Mouse (Mus musculus): ENCODE data around the gene Tyrobp. TPM values are rescaled to one million over a fixed set of nuclear protein-coding genes. Genes with fewer than 3 reads are reported as not detected.

Tyrobp gene
- polyA plus RNA-seq (2017; shearing (Covaris generic)) = 14.5 TPM

GRCm38 (mm10) chr7:30413596-30413995 lies at the start of gene Tyrobp:
Tyrobp (plus strand) TSS chr7:30413760.

DNA sequence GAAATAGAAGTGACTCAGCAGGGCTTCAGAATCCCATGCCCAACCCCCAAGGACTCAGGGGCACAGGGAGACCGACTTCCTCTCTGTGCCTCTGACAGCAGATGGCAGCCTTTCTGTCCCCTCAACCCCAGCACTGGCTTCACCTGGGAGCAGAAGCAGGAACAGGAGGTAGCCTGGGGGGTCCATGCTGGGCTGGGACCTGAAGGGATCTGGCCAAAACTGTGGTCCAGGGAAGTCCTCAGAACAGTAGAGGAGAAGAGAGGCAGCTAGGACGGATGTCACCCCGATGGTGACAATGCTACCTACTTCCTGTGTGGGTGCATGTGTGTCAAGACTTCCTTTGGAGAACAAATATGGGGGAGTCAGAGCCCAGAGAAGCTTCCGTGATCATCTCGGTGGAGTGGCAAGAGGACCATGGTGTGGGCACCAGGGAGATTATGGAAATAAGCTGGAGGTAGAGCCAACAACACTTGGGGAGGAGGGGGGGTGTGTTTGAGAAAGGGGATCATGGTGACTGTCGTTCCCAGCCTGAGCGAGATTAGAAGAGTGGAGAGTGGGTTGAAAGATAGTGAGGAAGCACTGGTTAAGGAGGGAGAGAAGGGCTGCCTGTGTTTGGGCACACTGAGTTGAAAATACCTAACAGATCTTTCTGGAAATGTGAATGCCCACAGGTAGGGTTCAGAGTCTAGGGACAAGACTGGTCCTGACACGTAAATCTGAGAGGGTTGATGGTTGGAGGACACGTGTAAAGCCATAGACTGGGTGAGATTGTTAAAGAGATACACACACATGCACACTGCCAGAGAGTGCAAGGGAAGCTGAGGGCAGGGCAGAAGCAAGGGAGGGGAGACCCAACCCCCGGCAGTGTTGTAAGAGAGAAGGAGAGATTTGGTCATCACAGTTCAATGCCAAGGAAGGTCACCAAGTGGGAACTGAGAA lies 6.3 kb downstream of the Tyrobp start, which contains the start of gene Hcst:
Hcst (minus strand) TSS at position 294 of the 939 bp plus-strand sequence.

DNA sequence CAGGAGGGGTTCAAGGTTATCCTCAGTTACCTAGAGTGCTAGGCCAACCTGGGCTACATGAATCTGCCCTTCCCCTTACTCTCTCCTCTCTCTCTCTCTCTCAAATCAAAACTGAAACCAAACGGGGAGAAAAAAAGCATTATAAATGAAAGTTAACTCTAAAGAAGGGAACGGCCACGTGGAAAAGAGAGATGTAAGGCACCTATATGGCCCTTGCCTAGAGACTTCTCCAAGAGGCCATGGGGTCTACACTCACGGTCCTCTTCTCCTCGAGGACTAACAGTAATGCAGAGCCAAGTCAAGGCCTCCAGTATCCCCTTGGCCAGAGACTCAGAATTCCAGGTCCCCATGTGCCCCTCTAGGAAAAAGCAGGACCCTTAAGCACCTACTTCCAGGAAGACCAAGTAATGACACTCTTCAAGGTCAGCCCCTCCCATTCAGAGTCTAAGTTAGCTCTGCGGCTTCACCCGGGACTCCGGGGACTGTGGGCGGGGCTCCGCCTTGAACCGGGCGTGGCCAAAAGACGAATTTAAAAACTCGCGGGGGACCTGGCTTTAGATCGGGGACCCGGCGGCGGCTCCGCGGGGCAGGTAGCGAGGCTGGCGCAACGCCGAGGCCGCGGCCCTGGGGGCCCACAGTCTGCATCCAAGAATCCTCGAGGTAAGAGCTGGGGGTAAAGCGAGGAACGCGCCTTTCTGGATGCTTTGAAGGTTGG lies 7.8 kb downstream of the Tyrobp start, which contains the start of gene Nfkbid:
Nfkbid (plus strand) TSS at position 558 of the 715 bp plus-strand sequence.

GRCm38 (mm10) chr7:30444971-30445751 lies 31.6 kb downstream of the Tyrobp start, which contains the start of gene Aplp1:
Aplp1 (minus strand) TSS chr7:30445535.

DNA sequence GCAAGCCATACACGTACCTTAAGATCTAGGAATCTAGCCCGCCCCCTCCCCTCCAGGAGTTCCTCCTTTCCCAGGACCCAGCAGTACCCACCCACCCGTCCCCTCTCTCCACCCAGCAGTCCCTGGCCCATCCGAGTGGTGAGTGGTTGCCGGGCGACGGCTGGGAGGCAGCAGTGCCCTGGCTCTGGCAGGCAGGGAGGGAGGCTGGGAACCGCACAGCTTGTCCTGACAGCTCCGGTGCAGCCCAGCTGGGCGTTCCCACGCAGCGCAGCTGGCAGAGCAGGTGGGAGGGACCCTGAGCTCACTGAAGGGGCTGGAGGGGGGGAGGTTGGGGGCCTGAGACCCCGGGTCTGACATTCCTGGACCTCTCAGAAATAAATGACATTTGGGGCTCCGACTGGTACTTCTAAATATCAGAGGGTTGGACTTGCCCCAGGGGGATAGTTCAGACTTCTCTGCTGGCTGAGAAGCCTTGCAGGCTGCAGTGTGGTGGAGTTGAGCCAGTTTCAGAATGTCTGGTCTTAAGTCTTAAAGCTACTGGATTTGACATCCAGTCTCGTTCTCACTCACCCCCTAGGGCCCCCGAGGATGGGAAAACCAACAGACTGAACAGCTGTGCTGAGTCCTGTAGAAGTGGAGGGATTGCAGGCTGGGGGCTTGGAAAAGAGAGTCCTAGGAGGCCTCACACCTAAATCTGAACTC lies 44.2 kb downstream of the Tyrobp start, which contains the start of the genes Kirrel2 and Nphs1:
Kirrel2 (minus strand) TSS at position 62 of the 702 bp plus-strand sequence.
Nphs1 (plus strand) TSS at position 687 of the 702 bp plus-strand sequence.

Other genes starting within 250 kb of the Tyrobp start
- gene Zfp146, start 244.0 kb upstream of the Tyrobp start, polyA plus RNA-seq (2017; shearing (Covaris generic)) = 35.9 TPM
- 1.4 TPM for gene Cox7a1, start 229.6 kb upstream of the Tyrobp start, polyA plus RNA-seq (2017; shearing (Covaris generic))
- 70.0 TPM for gene Capns1, start 214.9 kb upstream of the Tyrobp start, polyA plus RNA-seq (2017; shearing (Covaris generic))
- gene Polr2i, start 181.8 kb upstream of the Tyrobp start, polyA plus RNA-seq (2017; shearing (Covaris generic)) = 55.8 TPM
- 123 TPM for gene Tbcb, start 181.5 kb upstream of the Tyrobp start, polyA plus RNA-seq (2017; shearing (Covaris generic))
- gene Ovol3, start 178.0 kb upstream of the Tyrobp start, polyA plus RNA-seq (2017; shearing (Covaris generic)) = not detected
- gene Thap8, start 133.7 kb upstream of the Tyrobp start, polyA plus RNA-seq (2017; shearing (Covaris generic)) = 0.66 TPM
- gene Wdr62, start 133.3 kb upstream of the Tyrobp start, polyA plus RNA-seq (2017; shearing (Covaris generic)) = 7.5 TPM
- 9.6 TPM for gene Clip3, start 122.0 kb upstream of the Tyrobp start, polyA plus RNA-seq (2017; shearing (Covaris generic))
- gene Alkbh6, start 105.0 kb upstream of the Tyrobp start, polyA plus RNA-seq (2017; shearing (Covaris generic)) = 178 TPM
- 18.4 TPM for gene Syne4, start 99.0 kb upstream of the Tyrobp start, polyA plus RNA-seq (2017; shearing (Covaris generic))
- gene E130208F15Rik, start 92.0 kb upstream of the Tyrobp start, polyA plus RNA-seq (2017; shearing (Covaris generic)) = not detected
- gene Sdhaf1, start 89.9 kb upstream of the Tyrobp start, polyA plus RNA-seq (2017; shearing (Covaris generic)) = 11.3 TPM
- not detected for gene Lrfn3, start 51.0 kb upstream of the Tyrobp start, polyA plus RNA-seq (2017; shearing (Covaris generic))
- 407 TPM for gene Hcst, start 6.1 kb downstream of the Tyrobp start, polyA plus RNA-seq (2017; shearing (Covaris generic))
- 110 TPM for gene Nfkbid, start 8.0 kb downstream of the Tyrobp start, polyA plus RNA-seq (2017; shearing (Covaris generic))
- gene Aplp1, start 31.8 kb downstream of the Tyrobp start, polyA plus RNA-seq (2017; shearing (Covaris generic)) = 7.7 TPM
- gene Kirrel2, start 43.9 kb downstream of the Tyrobp start, polyA plus RNA-seq (2017; shearing (Covaris generic)) = not detected
- gene Nphs1, start 44.6 kb downstream of the Tyrobp start, polyA plus RNA-seq (2017; shearing (Covaris generic)) = not detected
- not detected for gene Prodh2, start 79.9 kb downstream of the Tyrobp start, polyA plus RNA-seq (2017; shearing (Covaris generic))
- 1.5 TPM for gene Arhgap33, start 121.3 kb downstream of the Tyrobp start, polyA plus RNA-seq (2017; shearing (Covaris generic))
- gene Hspb6, start 138.4 kb downstream of the Tyrobp start, polyA plus RNA-seq (2017; shearing (Covaris generic)) = 3.7 TPM
- 10.8 TPM for gene Proser3, start 138.5 kb downstream of the Tyrobp start, polyA plus RNA-seq (2017; shearing (Covaris generic))
- 102 TPM for gene Lin37, start 146.1 kb downstream of the Tyrobp start, polyA plus RNA-seq (2017; shearing (Covaris generic))
- 47.4 TPM for gene U2af1l4, start 149.5 kb downstream of the Tyrobp start, polyA plus RNA-seq (2017; shearing (Covaris generic))
- 122 TPM for gene Gm49396, start 149.6 kb downstream of the Tyrobp start, polyA plus RNA-seq (2017; shearing (Covaris generic))
- 244 TPM for gene Psenen, start 149.9 kb downstream of the Tyrobp start, polyA plus RNA-seq (2017; shearing (Covaris generic))
- 235 TPM for gene Igflr1, start 151.7 kb downstream of the Tyrobp start, polyA plus RNA-seq (2017; shearing (Covaris generic))
- 10.1 TPM for gene Kmt2b, start 175.0 kb downstream of the Tyrobp start, polyA plus RNA-seq (2017; shearing (Covaris generic))
- 19.2 TPM for gene Zbtb32, start 185.1 kb downstream of the Tyrobp start, polyA plus RNA-seq (2017; shearing (Covaris generic))
- 0.82 TPM for gene Upk1a, start 199.1 kb downstream of the Tyrobp start, polyA plus RNA-seq (2017; shearing (Covaris generic))
- gene Cox6b1, start 212.4 kb downstream of the Tyrobp start, polyA plus RNA-seq (2017; shearing (Covaris generic)) = 664 TPM
- not detected for gene Etv2, start 222.1 kb downstream of the Tyrobp start, polyA plus RNA-seq (2017; shearing (Covaris generic))
- 224 TPM for gene Rbm42, start 236.6 kb downstream of the Tyrobp start, polyA plus RNA-seq (2017; shearing (Covaris generic))

Measured in inflammation-experienced regulatory T-cells, adult 16 weeks (primary cell).